Mouse (Mus musculus): ENCODE results near the gene Emp1. TPM values are rescaled to one million over a fixed set of nuclear protein-coding genes. Genes with fewer than 3 reads are reported as not detected.

Emp1 gene
- polyA plus RNA-seq, 1 experiment, result 222 TPM

- no peaks in the 10 kb centered on the region for H3K36me3 ChIP-seq (ENCODE audit: control insufficient read depth, insufficient read depth)
- no peak overlapping the region for H3ac ChIP-seq (ENCODE audit: control insufficient read depth, insufficient read length, low read depth)
- no peaks in the 10 kb centered on the region for H3K79me3 ChIP-seq (ENCODE audit: low read depth)
- no peak for TF ChIP-seq USF1 (IDR thresholded peaks at IDR 0.05; ENCODE audit: low read depth)
- TF ChIP-seq CEBPB (IDR thresholded peaks at IDR 0.05; ENCODE audit: low read depth), result no peak
- TF ChIP-seq FOSL1 (IDR thresholded peaks at IDR 0.05; ENCODE audit: insufficient read depth, low read length, poor library complexity, severe bottlenecking), result no peak
- TF ChIP-seq MYOD1 (IDR thresholded peaks at IDR 0.05; ENCODE audit: control insufficient read depth, insufficient read length, low read depth), result no peak
- H3K79me2 ChIP-seq (ENCODE audit: control insufficient read depth, insufficient read depth), result no peaks in the 10 kb centered on the region
- H3K4me3 ChIP-seq (ENCODE audit: insufficient read depth, poor library complexity, severe bottlenecking), result no peak overlapping the region
- no peaks in the 10 kb centered on the region for H3K27me3 ChIP-seq (ENCODE audit: control insufficient read depth, insufficient read depth, insufficient read length)
These were observed 9.8 kb upstream of the Emp1 start for GRCm38 (mm10) chr6:135352537-135352936.

GRCm38 (mm10) chr6:135354953-135355352, 7.4 kb upstream of the Emp1 start:
- TF ChIP-seq USF1 (IDR thresholded peaks at IDR 0.05; ENCODE audit: low read depth) (no peak), CTCF (IDR thresholded peaks at IDR 0.05; ENCODE audit: control insufficient read depth, insufficient read depth, insufficient read length) (no peak), MYOG (IDR thresholded peaks at IDR 0.05; ENCODE audit: control insufficient read depth, extremely low read depth, insufficient read length) (no peak), CEBPB (IDR thresholded peaks at IDR 0.05; ENCODE audit: low read depth) (no peak), FOSL1 (IDR thresholded peaks at IDR 0.05; ENCODE audit: insufficient read depth, low read length, poor library complexity, severe bottlenecking) (no peak), MYOD1 (IDR thresholded peaks at IDR 0.05; ENCODE audit: control insufficient read depth, insufficient read length, low read depth) (no peak), MAX (IDR thresholded peaks at IDR 0.05) (no peak)
- H3K79me2 ChIP-seq (ENCODE audit: control insufficient read depth, insufficient read depth), result no peaks in the 10 kb centered on the region
- no peak overlapping the region for H3K4me3 ChIP-seq (ENCODE audit: insufficient read depth, poor library complexity, severe bottlenecking)
- no peaks in the 10 kb centered on the region for H3K79me3 ChIP-seq (ENCODE audit: low read depth)
- no peak overlapping the region for H3ac ChIP-seq (ENCODE audit: control insufficient read depth, insufficient read length, low read depth)
- H3K36me3 ChIP-seq (ENCODE audit: control insufficient read depth, insufficient read depth), result no peaks in the 10 kb centered on the region
- H3K27me3 ChIP-seq (ENCODE audit: control insufficient read depth, insufficient read depth, insufficient read length), result no peaks in the 10 kb centered on the region

GRCm38 (mm10) chr6:135360331-135360730, 2.0 kb upstream of the Emp1 start:
- Histone ChIP-seq H3K79me3 (ENCODE audit: low read depth) (peaks cover 25% of the 10 kb centered on the region), H3K79me2 (ENCODE audit: control insufficient read depth, insufficient read depth) (peaks cover 26% of the 10 kb centered on the region), H3K27me3 (ENCODE audit: control insufficient read depth, insufficient read depth, insufficient read length) (no peaks in the 10 kb centered on the region), H3K36me3 (ENCODE audit: control insufficient read depth, insufficient read depth) (peaks cover 13% of the 10 kb centered on the region), H3K4me3 (ENCODE audit: insufficient read depth, poor library complexity, severe bottlenecking) (no peak overlapping the region), H3ac (ENCODE audit: control insufficient read depth, insufficient read length, low read depth) (no peak overlapping the region)
- no peak for TF ChIP-seq CTCF (IDR thresholded peaks at IDR 0.05; ENCODE audit: control insufficient read depth, insufficient read depth, insufficient read length)
- no peak for TF ChIP-seq USF1 (IDR thresholded peaks at IDR 0.05; ENCODE audit: low read depth)
- TF ChIP-seq MYOD1 (IDR thresholded peaks at IDR 0.05; ENCODE audit: control insufficient read depth, insufficient read length, low read depth), result no peak
- no peak for TF ChIP-seq FOSL1 (IDR thresholded peaks at IDR 0.05; ENCODE audit: insufficient read depth, low read length, poor library complexity, severe bottlenecking)
- TF ChIP-seq CEBPB (IDR thresholded peaks at IDR 0.05; ENCODE audit: low read depth), result no peak
- no peak for TF ChIP-seq MAX (IDR thresholded peaks at IDR 0.05)
- no peak for TF ChIP-seq MYOG (IDR thresholded peaks at IDR 0.05; ENCODE audit: control insufficient read depth, extremely low read depth, insufficient read length)

GRCm38 (mm10) chr6:135362098-135362458, 267 bp upstream of the Emp1 start:
- peaks cover 42% of the 10 kb centered on the region for H3K79me3 ChIP-seq (ENCODE audit: low read depth)
- H3K36me3 ChIP-seq (ENCODE audit: control insufficient read depth, insufficient read depth), result peaks cover 30% of the 10 kb centered on the region
- H3K4me3 ChIP-seq (ENCODE audit: insufficient read depth, poor library complexity, severe bottlenecking), result peak overlapping the region; percentile 59
- no peaks in the 10 kb centered on the region for H3K27me3 ChIP-seq (ENCODE audit: control insufficient read depth, insufficient read depth, insufficient read length)
- no peak overlapping the region for H3ac ChIP-seq (ENCODE audit: control insufficient read depth, insufficient read length, low read depth)
- TF ChIP-seq USF1 (IDR thresholded peaks at IDR 0.05; ENCODE audit: low read depth) (no peak), MYOD1 (IDR thresholded peaks at IDR 0.05; ENCODE audit: control insufficient read depth, insufficient read length, low read depth) (no peak), FOSL1 (IDR thresholded peaks at IDR 0.05; ENCODE audit: insufficient read depth, low read length, poor library complexity, severe bottlenecking) (no peak), MAX (IDR thresholded peaks at IDR 0.05) (no peak), MYOG (IDR thresholded peaks at IDR 0.05; ENCODE audit: control insufficient read depth, extremely low read depth, insufficient read length) (no peak), CEBPB (IDR thresholded peaks at IDR 0.05; ENCODE audit: low read depth) (no peak), CTCF (IDR thresholded peaks at IDR 0.05; ENCODE audit: control insufficient read depth, insufficient read depth, insufficient read length) (no peak)
- peaks cover 44% of the 10 kb centered on the region for H3K79me2 ChIP-seq (ENCODE audit: control insufficient read depth, insufficient read depth)

GRCm38 (mm10) chr6:135363344-135364040, 1.1 kb downstream of the Emp1 start:
- no peaks in the 10 kb centered on the region for H3K27me3 ChIP-seq (ENCODE audit: control insufficient read depth, insufficient read depth, insufficient read length)
- H3K4me3 ChIP-seq (ENCODE audit: insufficient read depth, poor library complexity, severe bottlenecking), result peak overlapping the region; percentile 59
- peak overlapping the region; percentile 53 for H3ac ChIP-seq (ENCODE audit: control insufficient read depth, insufficient read length, low read depth)
- H3K36me3 ChIP-seq (ENCODE audit: control insufficient read depth, insufficient read depth), result peaks cover 44% of the 10 kb centered on the region
- H3K79me2 ChIP-seq (ENCODE audit: control insufficient read depth, insufficient read depth), result peaks cover 58% of the 10 kb centered on the region
- H3K79me3 ChIP-seq (ENCODE audit: low read depth), result peaks cover 56% of the 10 kb centered on the region
- no peak for TF ChIP-seq MAX (IDR thresholded peaks at IDR 0.05)
- TF ChIP-seq USF1 (IDR thresholded peaks at IDR 0.05; ENCODE audit: low read depth), result no peak
- no peak for TF ChIP-seq FOSL1 (IDR thresholded peaks at IDR 0.05; ENCODE audit: insufficient read depth, low read length, poor library complexity, severe bottlenecking)
- TF ChIP-seq CTCF (IDR thresholded peaks at IDR 0.05; ENCODE audit: control insufficient read depth, insufficient read depth, insufficient read length), result no peak
- no peak for TF ChIP-seq MYOG (IDR thresholded peaks at IDR 0.05; ENCODE audit: control insufficient read depth, extremely low read depth, insufficient read length)

All from C2C12 (cell line).